Mouse (Mus musculus): Measurements from ENCODE around the gene 4930453N24Rik.

The 4930453N24Rik gene

GRCm38 (mm10) chr16:64723273-64724057 lies 47.5 kb downstream of the 4930453N24Rik start:
- no peak for DNase-seq (ENCODE audit: extremely low read depth, low read depth, low spot score)

- no peak for DNase-seq (ENCODE audit: extremely low read depth, low read depth, low spot score)
These were observed 49.4 kb downstream of the 4930453N24Rik start for GRCm38 (mm10) chr16:64721542-64721941.

- DNase-seq (ENCODE audit: extremely low read depth, low read depth, low spot score), result no peak
These were observed 51.9 kb downstream of the 4930453N24Rik start for GRCm38 (mm10) chr16:64719096-64719495.

GRCm38 (mm10) chr16:64717814-64718213 lies 53.1 kb downstream of the 4930453N24Rik start:
- DNase-seq (ENCODE audit: extremely low read depth, low read depth, low spot score), result no peak

- no peak for DNase-seq (ENCODE audit: extremely low read depth, low read depth, low spot score)
These were observed 59.1 kb downstream of the 4930453N24Rik start for GRCm38 (mm10) chr16:64711816-64712215.
